Mouse (Mus musculus): ENCODE data around the gene Acot4.
"Not testable (repeated sequence)": the region's sequence is repeated elsewhere in the genome, so short reads cannot be mapped to it uniquely, and the experiment has no call there.

Acot4 gene

GRCm38 (mm10) chr12:84038241-84038640 is at the start of gene Acot4:
Acot4 (plus strand) TSS chr12:84038379.
- in situ Hi-C loops (cut with MboI, MseI): not testable (repeated sequence)

GRCm38 (mm10) chr12:83988483-83988882 is 49.7 kb upstream of the Acot4 start:
- in situ Hi-C loops (cut with MboI, MseI): no loop called here

DNA sequence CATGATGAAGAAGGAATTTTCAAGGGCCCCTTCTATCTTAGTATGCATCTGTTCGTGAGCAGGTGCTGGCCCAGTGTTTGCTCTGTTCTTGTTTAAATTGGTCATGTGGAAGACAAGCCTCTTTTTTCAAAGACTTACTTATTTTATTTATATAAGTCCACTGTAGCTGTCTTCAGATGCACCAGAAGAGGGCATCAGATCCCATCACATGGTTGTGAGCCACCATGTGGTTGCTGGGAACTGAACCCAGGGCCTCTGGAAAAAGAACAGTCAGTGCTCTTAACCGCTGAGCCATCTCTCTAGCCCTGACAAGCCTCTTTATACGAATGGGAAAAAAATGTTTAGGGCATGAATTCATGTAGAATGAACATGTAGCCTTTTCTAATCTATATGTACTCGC is 48.8 kb upstream of the Acot4 start:
- in situ Hi-C loops (cut with MboI, MseI): no loop called here

GRCm38 (mm10) chr12:83997221-83997620 is 41.0 kb upstream of the Acot4 start:
- in situ Hi-C loops (cut with MboI, MseI): no loop called here

DNA sequence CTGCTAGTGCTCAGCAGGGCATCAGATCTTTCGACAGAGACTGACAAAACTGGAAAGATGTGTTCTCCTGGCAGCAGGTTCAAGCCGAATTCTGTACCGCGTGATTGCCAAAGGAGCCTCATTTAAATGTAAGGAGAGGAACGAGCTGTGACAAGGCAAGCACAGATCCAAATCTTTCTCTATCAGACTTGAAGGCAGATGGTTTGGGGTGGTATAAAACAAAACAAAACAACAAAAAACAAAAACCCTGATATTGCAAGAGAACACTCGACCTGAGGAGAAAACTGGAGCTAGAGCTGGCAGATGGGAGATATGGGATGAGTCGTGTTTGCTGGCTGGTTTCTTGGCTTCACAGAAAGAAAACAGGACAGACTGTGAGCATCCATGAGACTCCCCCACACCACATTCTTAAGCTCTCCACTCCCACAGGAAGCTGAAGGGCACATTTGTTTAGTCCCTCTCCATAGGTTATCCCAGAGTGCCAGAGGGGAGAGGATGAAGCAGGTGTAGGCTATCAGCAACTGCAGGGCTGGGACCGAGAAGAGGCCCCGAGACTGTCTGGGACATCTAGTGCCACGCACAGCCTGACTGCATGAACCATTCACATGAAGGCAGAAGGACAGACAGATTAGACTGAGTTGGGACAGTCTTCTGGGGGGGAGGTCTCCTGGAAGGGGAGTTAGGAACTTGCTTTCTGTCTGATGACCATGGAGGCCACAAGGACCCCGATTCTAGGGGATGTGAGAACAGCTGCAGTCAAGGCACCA is 39.7 kb upstream of the Acot4 start:
- in situ Hi-C loops (cut with MboI, MseI): no loop called here

DNA sequence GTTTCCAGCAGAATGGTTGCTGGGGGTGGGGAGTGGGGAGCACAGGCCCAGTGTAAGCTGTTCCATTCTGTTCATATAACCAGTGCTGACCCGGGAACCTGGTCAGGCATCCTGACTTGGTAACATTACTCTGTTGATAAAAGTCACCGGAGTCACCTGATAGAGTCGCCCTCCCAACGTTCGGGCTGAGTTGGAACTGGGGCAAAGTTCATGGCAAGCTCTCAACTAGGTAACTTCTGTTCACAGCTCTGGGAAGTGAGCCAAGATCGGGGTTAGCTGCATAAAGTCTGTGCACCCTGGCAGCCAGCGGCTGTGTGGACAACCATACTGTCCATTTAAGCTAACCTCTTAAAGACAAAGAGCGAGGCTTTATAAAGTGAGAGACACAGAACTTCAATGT is 38.9 kb upstream of the Acot4 start:
- in situ Hi-C loops (cut with MboI, MseI): not testable (repeated sequence)

DNA sequence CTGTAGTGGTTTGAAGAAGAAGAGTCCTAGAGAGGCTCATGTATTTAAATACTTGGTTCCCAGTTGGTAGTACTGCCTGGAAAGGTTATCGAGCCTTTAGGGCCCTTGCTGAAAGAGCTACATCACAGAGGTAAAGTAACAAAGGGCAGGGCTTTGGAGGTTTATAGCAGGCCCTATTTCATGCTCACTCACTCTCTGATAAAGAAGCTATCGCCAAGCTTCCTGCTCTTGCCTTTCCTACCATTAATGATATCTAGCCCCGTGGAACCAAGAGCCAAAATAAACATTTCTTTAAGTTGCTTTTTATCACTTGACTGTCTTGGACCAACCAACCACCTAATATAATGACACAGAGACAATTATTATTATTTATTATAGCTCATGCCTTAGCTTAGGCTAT is 37.8 kb upstream of the Acot4 start:
- in situ Hi-C loops (cut with MboI, MseI): no loop called here

- in situ Hi-C loops (cut with MboI, MseI): no loop called here
Measured at GRCm38 (mm10) chr12:84003866-84004265, 34.3 kb upstream of the Acot4 start.

DNA sequence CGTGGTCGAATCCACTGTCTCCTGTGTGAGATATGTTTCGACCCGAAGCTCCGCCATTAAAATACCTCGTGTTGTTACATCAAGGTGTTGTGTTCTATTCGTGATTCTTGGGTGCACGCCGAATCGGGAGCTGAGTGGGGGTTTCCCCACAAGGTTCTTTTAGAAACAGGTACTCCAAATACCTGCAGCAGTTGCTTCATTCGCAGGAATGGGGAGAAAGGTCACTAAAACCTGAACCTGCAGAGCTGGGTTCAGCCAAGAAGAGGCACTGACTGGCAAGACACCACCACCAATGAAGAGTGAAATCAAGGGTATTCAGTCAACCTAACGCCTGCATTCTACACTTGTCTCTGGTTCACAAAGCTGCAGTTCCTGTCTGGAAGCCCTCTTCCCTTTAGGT is 29.9 kb upstream of the Acot4 start:
- in situ Hi-C loops (cut with MboI, MseI): no loop called here

- in situ Hi-C loops (cut with MboI, MseI): no loop called here
Measured at GRCm38 (mm10) chr12:84008729-84009128, 29.4 kb upstream of the Acot4 start.

DNA sequence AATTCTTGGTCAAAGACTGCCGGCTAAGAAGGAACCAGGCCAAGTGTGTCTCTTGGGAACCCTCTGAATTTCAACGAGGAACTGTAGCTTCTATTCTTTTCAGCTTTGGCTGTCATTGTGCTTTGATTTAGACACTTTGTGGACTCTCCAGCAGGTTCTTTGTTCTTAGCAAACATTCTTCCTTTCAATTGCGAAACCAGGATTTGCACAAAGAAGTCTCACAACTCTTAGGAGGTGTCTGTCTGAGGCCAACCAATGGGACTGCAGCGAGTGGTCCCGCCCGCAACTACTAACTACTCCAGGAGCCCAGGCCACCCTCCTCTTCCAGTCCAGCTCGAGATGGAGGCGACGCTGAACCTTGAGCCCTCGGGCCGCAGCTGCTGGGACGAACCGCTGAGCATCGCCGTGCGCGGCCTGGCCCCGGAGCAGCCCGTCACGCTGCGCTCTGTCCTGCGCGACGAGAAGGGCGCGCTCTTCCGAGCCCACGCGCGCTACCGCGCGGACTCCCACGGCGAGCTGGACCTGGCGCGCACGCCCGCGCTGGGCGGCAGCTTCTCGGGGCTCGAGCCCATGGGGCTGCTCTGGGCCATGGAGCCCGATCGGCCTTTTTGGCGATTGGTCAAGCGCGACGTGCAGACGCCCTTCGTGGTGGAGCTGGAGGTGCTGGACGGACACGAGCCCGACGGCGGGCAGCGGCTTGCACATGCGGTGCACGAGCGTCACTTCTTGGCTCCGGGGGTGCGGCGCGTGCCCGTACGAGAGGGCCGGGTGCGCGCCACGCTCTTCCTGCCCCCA is 28.8 kb upstream of the Acot4 start, which contains the start of gene Acot1:
Gene Acot1, plus strand, starts transcription at position 320 of the 795 bp plus-strand sequence.
- in situ Hi-C loops (cut with MboI, MseI): not testable (repeated sequence)

DNA sequence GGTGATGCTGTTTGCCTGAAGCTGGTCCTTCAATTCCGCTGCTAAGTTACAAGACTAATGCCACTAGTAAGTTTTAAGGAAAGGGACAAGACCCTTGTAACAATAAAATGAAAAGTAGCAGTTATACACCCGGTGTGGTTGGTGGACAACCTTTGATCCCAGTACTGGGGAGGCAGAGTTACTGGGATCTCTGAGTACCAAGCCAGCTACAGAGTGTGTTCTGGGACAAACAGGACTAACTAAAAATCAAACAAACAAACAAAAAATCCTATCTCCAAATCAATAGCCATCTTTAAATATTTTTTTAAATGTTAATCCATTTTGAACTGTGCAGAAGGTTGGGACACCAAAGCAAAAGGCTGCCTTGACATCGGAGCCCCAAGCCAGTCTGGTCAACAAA is 28.0 kb upstream of the Acot4 start:
- in situ Hi-C loops (cut with MboI, MseI): no loop called here

DNA sequence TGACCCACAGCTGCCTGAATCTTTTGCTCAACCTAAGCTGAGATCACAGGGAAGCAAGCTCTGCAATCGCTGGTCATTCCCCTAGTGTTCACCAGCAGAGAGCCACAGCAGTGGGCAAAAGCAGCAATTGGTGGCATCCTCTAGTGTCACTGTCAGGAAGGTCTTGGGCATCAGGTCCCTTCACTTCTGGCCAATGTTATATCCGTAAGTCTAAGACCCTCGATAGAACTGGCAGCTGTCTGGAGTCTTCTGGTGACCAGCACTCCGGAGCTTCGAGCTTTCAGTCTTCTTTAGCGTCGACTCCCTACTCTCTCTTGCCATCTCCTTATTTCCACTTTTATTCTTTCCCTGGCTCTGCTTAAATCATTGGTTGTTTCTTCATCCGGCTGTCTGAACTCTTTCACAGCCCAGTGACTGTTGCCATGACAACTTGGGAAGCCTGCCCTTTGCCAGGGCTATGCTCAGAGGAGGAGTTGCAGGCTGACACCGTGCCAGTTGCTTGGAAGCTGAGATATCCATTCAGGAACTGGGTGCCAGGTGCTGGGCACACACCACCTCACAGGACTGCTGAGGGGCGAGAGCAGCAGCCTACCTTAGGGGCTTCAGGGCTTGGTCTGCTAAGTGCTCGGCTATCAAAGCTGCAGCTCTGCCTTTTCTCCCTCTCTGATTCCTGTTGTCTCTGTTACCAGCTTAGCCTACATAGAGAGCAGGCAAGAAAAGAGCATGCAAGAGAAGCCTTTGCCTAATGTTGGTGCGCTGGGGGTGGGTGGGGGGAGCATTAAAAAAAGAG is 26.7 kb upstream of the Acot4 start:
- in situ Hi-C loops (cut with MboI, MseI): no loop called here

DNA sequence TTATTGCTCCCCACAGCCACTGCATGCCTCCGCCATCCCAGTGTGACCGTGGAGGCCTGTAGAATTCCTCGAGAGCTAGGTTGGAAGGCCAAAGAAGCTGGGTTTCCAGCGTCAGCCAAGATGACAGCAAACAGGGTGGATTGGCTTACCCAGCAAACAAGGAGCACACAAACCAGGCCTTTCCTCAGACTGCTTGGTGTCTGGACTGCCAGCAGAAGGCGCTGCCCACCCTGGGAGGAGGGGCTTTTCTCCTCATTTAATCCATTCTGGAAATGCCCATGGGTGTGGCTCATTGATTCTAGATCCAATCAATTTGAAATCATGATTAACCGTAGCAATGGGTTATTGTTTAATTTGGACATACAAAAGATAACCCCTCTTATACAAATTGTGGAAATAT is 25.0 kb upstream of the Acot4 start:
- in situ Hi-C loops (cut with MboI, MseI): no loop called here

DNA sequence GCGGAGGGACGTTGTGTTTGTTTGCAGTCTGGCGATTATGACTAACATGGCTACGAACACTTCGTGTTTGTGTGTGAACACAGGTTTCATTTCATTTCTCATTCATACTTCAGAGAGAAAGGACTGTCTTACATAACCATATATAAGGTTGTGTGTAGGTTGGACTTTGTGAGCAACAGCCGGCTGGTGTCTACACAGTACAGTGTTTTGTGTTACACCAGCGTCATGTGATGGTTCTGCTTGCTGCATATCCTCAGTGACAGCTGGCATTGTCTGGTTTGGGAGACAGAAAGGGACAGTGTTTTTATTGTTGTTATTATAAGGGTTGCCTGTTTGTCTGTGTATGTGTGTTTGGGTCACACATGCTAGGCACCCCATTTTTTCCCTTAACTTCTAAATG is 24.5 kb upstream of the Acot4 start:
- in situ Hi-C loops (cut with MboI, MseI): no loop called here

GRCm38 (mm10) chr12:84020528-84020927 is 17.7 kb upstream of the Acot4 start:
- in situ Hi-C loops (cut with MboI, MseI): not testable (repeated sequence)

GRCm38 (mm10) chr12:84022266-84022665 is 15.9 kb upstream of the Acot4 start:
- in situ Hi-C loops (cut with MboI, MseI): not testable (repeated sequence)

DNA sequence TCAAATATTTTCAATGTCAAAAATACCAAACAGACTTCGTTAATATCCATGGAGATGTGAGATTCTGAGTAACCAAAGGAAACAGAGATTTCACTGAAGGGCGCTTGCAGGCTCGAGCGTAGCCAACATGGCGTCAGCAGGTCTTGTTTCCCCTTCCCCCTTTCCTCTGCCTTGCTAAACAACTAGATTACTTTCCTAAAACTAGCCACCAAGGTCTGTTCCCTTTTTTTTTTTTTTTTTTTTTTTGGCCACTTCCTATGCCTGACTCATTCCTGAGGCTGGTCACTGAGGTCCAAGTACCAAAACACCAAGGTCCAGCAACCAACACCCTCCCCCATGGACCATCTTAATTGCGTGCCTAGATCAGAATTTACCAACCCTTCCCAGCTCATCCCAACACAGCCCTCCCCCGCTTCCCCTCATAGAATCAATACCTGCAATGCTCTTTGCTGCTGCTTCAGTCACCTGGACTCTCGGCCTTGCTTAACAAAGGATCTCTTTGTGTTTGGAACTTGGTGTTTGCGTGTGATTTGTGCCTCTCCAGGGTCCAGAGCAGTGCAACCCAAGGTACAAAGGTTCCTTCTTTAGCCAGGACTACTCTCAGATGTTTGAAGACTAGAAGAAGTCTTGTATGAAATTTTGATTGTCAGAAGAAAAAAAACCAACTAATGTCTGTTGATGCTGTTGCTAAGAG is 15.0 kb upstream of the Acot4 start:
- in situ Hi-C loops (cut with MboI, MseI): no loop called here

- in situ Hi-C loops (cut with MboI, MseI): loop anchor here (5.0 kb wide), 1 partner anchor 54 kb away; no protein-coding TSS in a partner anchor
Measured at GRCm38 (mm10) chr12:84025888-84026287, 12.3 kb upstream of the Acot4 start.

GRCm38 (mm10) chr12:84028328-84028727 is 9.9 kb upstream of the Acot4 start:
- in situ Hi-C loops (cut with MboI, MseI): loop anchor here (5.0 kb wide), 1 partner anchor 56 kb away; no protein-coding TSS in a partner anchor

- in situ Hi-C loops (cut with MboI, MseI): loop anchor here (5.0 kb wide), 1 partner anchor 57 kb away; no protein-coding TSS in a partner anchor
Measured at GRCm38 (mm10) chr12:84029043-84029442, 9.1 kb upstream of the Acot4 start.

All from T-helper 1 cell (primary cell).